Mouse (Mus musculus): ENCODE data around the gene Elfn1. TPM values are rescaled to one million over a fixed set of nuclear protein-coding genes. Genes with fewer than 3 reads are reported as not detected.

The Elfn1 gene
- polyA plus RNA-seq (2015; fragmentation: Nextera tagmentation; extraction: Ambion mirVana): 1.3 and 1.4 TPM in 2 replicates

GRCm38 (mm10) chr5:139907714-139908242 lies at the start of gene Elfn1:
Gene Elfn1, plus strand, starts transcription at chr5:139907943.
- no peaks in the 10 kb centered on the region for H3K36me3 ChIP-seq
- peak within 1 kb of the TSS; percentile 52 for H3K27ac ChIP-seq
- ATAC-seq (ENCODE audit: low FRiP score): peak; percentile 34
- H3K4me2 ChIP-seq: peak within 1 kb of the TSS; percentile 91
- peak within 1 kb of the TSS; percentile 81 for H3K9ac ChIP-seq
- peak within 1 kb of the TSS; percentile 57 for H3K4me3 ChIP-seq
- under 1% methylated on average over 31 of the region's 33 CpGs for WGBS
- peaks cover 54% of the 10 kb centered on the region for H3K4me1 ChIP-seq (replicated peaks)
- H3K9me3 ChIP-seq: no peaks in the 10 kb centered on the region
- H3K27me3 ChIP-seq: peaks cover 71% of the 10 kb centered on the region

- Histone ChIP-seq H3K4me1 (replicated peaks) (peaks cover 10% of the 10 kb centered on the region), H3K4me2 (peak overlapping the region; percentile 31), H3K27ac (peak overlapping the region; percentile 40; the same call in 1 of the 2 replicates), H3K9me3 (no peaks in the 10 kb centered on the region), H3K27me3 (no peaks in the 10 kb centered on the region), H3K9ac (peak overlapping the region; percentile 39; the same call in 1 of the 2 replicates), H3K36me3 (no peaks in the 10 kb centered on the region), H3K4me3 (no peak overlapping the region)
- WGBS: 25% methylated on average over 15 of the region's 15 CpGs
- ATAC-seq (ENCODE audit: low FRiP score): peak; percentile 43; the same call in 1 of the 2 replicates
Observed at GRCm38 (mm10) chr5:139860328-139861104, 47.2 kb upstream of the Elfn1 start.

GRCm38 (mm10) chr5:139862759-139863158 lies 45.0 kb upstream of the Elfn1 start:
- Histone ChIP-seq H3K4me1 (replicated peaks) (peaks cover 10% of the 10 kb centered on the region), H3K4me2 (no peak overlapping the region), H3K36me3 (no peaks in the 10 kb centered on the region), H3K9ac (no peak overlapping the region), H3K4me3 (no peak overlapping the region), H3K9me3 (no peaks in the 10 kb centered on the region), H3K27me3 (no peaks in the 10 kb centered on the region), H3K27ac (peak overlapping the region; percentile 1; the same call in 1 of the 2 replicates)
- 48% methylated on average over 4 of the region's 4 CpGs for WGBS
- ATAC-seq (ENCODE audit: low FRiP score): no peak

DNA sequence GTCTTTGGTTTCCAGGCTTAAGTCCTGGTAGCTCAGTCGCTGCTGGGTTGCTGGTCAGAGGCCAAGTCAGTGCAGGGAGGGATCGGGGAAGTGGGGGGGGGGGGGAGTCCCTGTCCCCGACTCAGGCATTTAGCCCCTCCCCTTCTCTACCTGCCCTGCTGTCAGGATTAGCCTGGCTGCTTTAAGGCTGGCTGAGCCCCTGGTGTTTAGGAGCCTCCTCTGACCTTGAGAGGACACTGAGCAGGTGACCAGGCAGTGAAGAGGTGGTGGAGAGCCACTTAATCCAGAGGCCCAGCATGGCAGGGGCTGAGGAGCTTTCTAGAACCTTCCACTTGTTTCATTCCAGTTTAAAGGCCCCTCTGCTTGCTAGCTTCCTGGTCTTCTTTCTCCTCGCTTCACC lies 36.9 kb upstream of the Elfn1 start:
- ATAC-seq (ENCODE audit: low FRiP score): no peak
- no peak overlapping the region for H3K4me2 ChIP-seq
- 34% methylated on average over 3 of the region's 4 CpGs for whole genome bisulfite sequencing
- H3K27me3 ChIP-seq: 0 out of 2 replicates have a peak, but pooled peaks cover 2% of the 10 kb centered on the region
- H3K9ac ChIP-seq: no peak overlapping the region
- no peak overlapping the region for H3K27ac ChIP-seq
- H3K4me1 ChIP-seq (replicated peaks): no peaks in the 10 kb centered on the region
- no peaks in the 10 kb centered on the region for H3K9me3 ChIP-seq
- no peaks in the 10 kb centered on the region for H3K36me3 ChIP-seq
- H3K4me3 ChIP-seq: no peak overlapping the region

- no peak overlapping the region for H3K9ac ChIP-seq
- no peak overlapping the region for H3K27ac ChIP-seq
- no peaks in the 10 kb centered on the region for H3K9me3 ChIP-seq
- H3K4me2 ChIP-seq: no peak overlapping the region
- ATAC-seq (ENCODE audit: low FRiP score): no peak
- no peak overlapping the region for H3K4me3 ChIP-seq
- H3K36me3 ChIP-seq: no peaks in the 10 kb centered on the region
- no peaks in the 10 kb centered on the region for H3K4me1 ChIP-seq (replicated peaks)
- H3K27me3 ChIP-seq: 0 out of 2 replicates have a peak, but pooled peaks cover 2% of the 10 kb centered on the region
- WGBS: 79% methylated on average over 1 of the region's 1 CpGs
Observed at GRCm38 (mm10) chr5:139871526-139871925, 36.2 kb upstream of the Elfn1 start.

DNA sequence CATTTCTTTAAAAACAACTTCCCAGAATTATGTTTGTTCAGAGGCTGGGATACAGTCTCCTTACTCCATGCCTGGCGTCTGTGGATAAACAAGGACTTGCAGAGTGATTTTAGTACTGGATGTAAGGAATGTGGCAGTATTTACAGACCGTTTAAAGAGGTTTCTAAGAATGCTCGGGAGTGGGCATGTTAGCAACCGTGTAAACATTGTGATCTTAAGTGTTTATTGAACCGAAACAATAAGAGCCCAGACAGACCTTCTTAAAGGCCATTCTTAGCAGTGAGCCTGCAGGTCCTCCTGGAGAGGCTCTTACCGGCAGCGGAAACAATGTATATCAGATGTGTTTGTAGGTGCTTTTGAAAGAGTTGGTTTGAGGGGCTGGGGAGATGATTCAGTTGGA lies 30.2 kb upstream of the Elfn1 start:
- H3K9ac ChIP-seq: no peak overlapping the region
- no peak overlapping the region for H3K27ac ChIP-seq
- no peaks in the 10 kb centered on the region for H3K9me3 ChIP-seq
- WGBS: 61% methylated on average over 7 of the region's 7 CpGs
- no peak overlapping the region for H3K4me2 ChIP-seq
- no peak for ATAC-seq (ENCODE audit: low FRiP score)
- H3K4me1 ChIP-seq (replicated peaks): no peaks in the 10 kb centered on the region
- no peaks in the 10 kb centered on the region for H3K36me3 ChIP-seq
- no peak overlapping the region for H3K4me3 ChIP-seq
- no peaks in the 10 kb centered on the region for H3K27me3 ChIP-seq

- Histone ChIP-seq H3K4me3 (no peak overlapping the region), H3K27me3 (no peaks in the 10 kb centered on the region), H3K9me3 (no peaks in the 10 kb centered on the region), H3K27ac (no peak overlapping the region), H3K9ac (no peak overlapping the region), H3K4me2 (no peak overlapping the region), H3K36me3 (no peaks in the 10 kb centered on the region), H3K4me1 (replicated peaks) (no peaks in the 10 kb centered on the region)
- no peak for ATAC-seq (ENCODE audit: low FRiP score)
- 87% methylated on average over 5 of the region's 5 CpGs for WGBS
Observed at GRCm38 (mm10) chr5:139879694-139880093, 28.0 kb upstream of the Elfn1 start.

GRCm38 (mm10) chr5:139881161-139881560 lies 26.6 kb upstream of the Elfn1 start:
- H3K9ac ChIP-seq: no peak overlapping the region
- H3K27me3 ChIP-seq: no peaks in the 10 kb centered on the region
- H3K27ac ChIP-seq: no peak overlapping the region
- no peaks in the 10 kb centered on the region for H3K9me3 ChIP-seq
- no peak for ATAC-seq (ENCODE audit: low FRiP score)
- WGBS: 93% methylated on average over 9 of the region's 9 CpGs
- H3K36me3 ChIP-seq: no peaks in the 10 kb centered on the region
- H3K4me1 ChIP-seq (replicated peaks): 0 out of 2 replicates have a peak, but pooled peaks cover under 1% of the 10 kb centered on the region
- no peak overlapping the region for H3K4me2 ChIP-seq
- no peak overlapping the region for H3K4me3 ChIP-seq

GRCm38 (mm10) chr5:139888624-139889023 lies 19.1 kb upstream of the Elfn1 start:
- Histone ChIP-seq H3K27me3 (no peaks in the 10 kb centered on the region), H3K4me3 (no peak overlapping the region), H3K4me1 (replicated peaks) (peaks cover 56% of the 10 kb centered on the region), H3K9me3 (no peaks in the 10 kb centered on the region), H3K9ac (no peak overlapping the region), H3K36me3 (no peaks in the 10 kb centered on the region), H3K27ac (0 out of 2 replicates have a peak overlapping the region, but pooled peaks have one; percentile 35), H3K4me2 (no peak overlapping the region)
- ATAC-seq (ENCODE audit: low FRiP score): no peak
- 13% methylated on average over 3 of the region's 3 CpGs for WGBS

GRCm38 (mm10) chr5:139889370-139889769 lies 18.4 kb upstream of the Elfn1 start:
- peak overlapping the region; percentile 35; the same call in 1 of the 2 replicates for H3K27ac ChIP-seq
- H3K4me2 ChIP-seq: no peak overlapping the region
- 34% methylated on average over 10 of the region's 10 CpGs for WGBS
- no peaks in the 10 kb centered on the region for H3K36me3 ChIP-seq
- H3K9ac ChIP-seq: no peak overlapping the region
- H3K9me3 ChIP-seq: no peaks in the 10 kb centered on the region
- no peak for ATAC-seq (ENCODE audit: low FRiP score)
- H3K4me1 ChIP-seq (replicated peaks): peaks cover 63% of the 10 kb centered on the region
- no peaks in the 10 kb centered on the region for H3K27me3 ChIP-seq
- no peak overlapping the region for H3K4me3 ChIP-seq

GRCm38 (mm10) chr5:139892326-139892994 lies 15.3 kb upstream of the Elfn1 start:
- Histone ChIP-seq H3K27ac (peak overlapping the region; percentile 69), H3K4me1 (replicated peaks) (peaks cover 62% of the 10 kb centered on the region), H3K9ac (no peak overlapping the region), H3K27me3 (no peaks in the 10 kb centered on the region), H3K36me3 (no peaks in the 10 kb centered on the region), H3K4me2 (no peak overlapping the region), H3K4me3 (no peak overlapping the region), H3K9me3 (no peaks in the 10 kb centered on the region)
- peak; percentile 62 for ATAC-seq (ENCODE audit: low FRiP score)
- WGBS: 12% methylated on average over 5 of the region's 5 CpGs

GRCm38 (mm10) chr5:139892995-139893345 lies 14.8 kb upstream of the Elfn1 start:
- Histone ChIP-seq H3K27ac (peak overlapping the region; percentile 69), H3K9ac (no peak overlapping the region), H3K9me3 (no peaks in the 10 kb centered on the region)

More at GRCm38 (mm10) chr5:139892995-139893345, 14.8 kb upstream of the Elfn1 start:
- no peak for ATAC-seq (ENCODE audit: low FRiP score)
- H3K4me3 ChIP-seq: no peak overlapping the region
- H3K4me2 ChIP-seq: no peak overlapping the region
- WGBS: 25% methylated on average over 7 of the region's 7 CpGs
- no peaks in the 10 kb centered on the region for H3K27me3 ChIP-seq
- H3K4me1 ChIP-seq (replicated peaks): peaks cover 58% of the 10 kb centered on the region
- no peaks in the 10 kb centered on the region for H3K36me3 ChIP-seq

Data from hindbrain, embryonic 13.5 days (tissue).